Mouse (Mus musculus): ENCODE measurements at regions not wholly inside any gene's neighbourhood (a gene's known extent, or its start where the extent isn't known, plus 50 kb on each side); places are given as distances from the start of the nearest gene placed in this dataset.

- DNase-seq (ENCODE audit: low read depth), result no peak
Observed at GRCm38 (mm10) chr19:45288722-45289121, 53.1 kb upstream of the Lbx1 start.

GRCm38 (mm10) chr19:45297812-45298211 is 62.2 kb upstream of the Lbx1 start:
- DNase-seq (ENCODE audit: low read depth), result peak; percentile 39

GRCm38 (mm10) chr19:45299341-45299740 is 63.7 kb upstream of the Lbx1 start:
- DNase-seq (ENCODE audit: low read depth), result no peak

- no peak for DNase-seq (ENCODE audit: low read depth)
Observed at GRCm38 (mm10) chr19:45299768-45300167, 63.8 kb upstream of the Btrc start.

GRCm38 (mm10) chr19:45300691-45301431 is 62.7 kb upstream of the Btrc start:
- no peak for DNase-seq (ENCODE audit: low read depth)

GRCm38 (mm10) chr19:45301432-45301732 is 62.2 kb upstream of the Btrc start:
- DNase-seq (ENCODE audit: low read depth), result no peak

GRCm38 (mm10) chr19:45301733-45302547 is 61.6 kb upstream of the Btrc start:
- no peak for DNase-seq (ENCODE audit: low read depth)

GRCm38 (mm10) chr19:45302548-45303241 is 60.8 kb upstream of the Btrc start:
- DNase-seq (ENCODE audit: low read depth), result no peak

GRCm38 (mm10) chr19:45304538-45304937 is 59.0 kb upstream of the Btrc start:
- no peak for DNase-seq (ENCODE audit: low read depth)

- DNase-seq (ENCODE audit: low read depth), result peak; percentile 70
Observed at GRCm38 (mm10) chr19:45307299-45308275, 55.9 kb upstream of the Btrc start.

GRCm38 (mm10) chr19:45308676-45309275 is 54.8 kb upstream of the Btrc start:
- peak; percentile 70 for DNase-seq (ENCODE audit: low read depth)

GRCm38 (mm10) chr19:45310291-45310881 is 53.1 kb upstream of the Btrc start:
- DNase-seq (ENCODE audit: low read depth), result peak; percentile 23

- DNase-seq (ENCODE audit: low read depth), result peak; percentile 69
Observed at GRCm38 (mm10) chr19:45310944-45311603, 52.5 kb upstream of the Btrc start.

- DNase-seq (ENCODE audit: low read depth), result no peak
Observed at GRCm38 (mm10) chr19:45311831-45312537, 51.5 kb upstream of the Btrc start.

- DNase-seq (ENCODE audit: low read depth), result no peak
Observed at GRCm38 (mm10) chr19:45312713-45313365, 50.7 kb upstream of the Btrc start.
